Mouse (Mus musculus): ENCODE measurements around the gene Ern1. TPM values are rescaled to one million over a fixed set of nuclear protein-coding genes. Genes with fewer than 3 reads are reported as not detected.
"Not testable (repeated sequence)": the region's sequence is repeated elsewhere in the genome, so short reads cannot be mapped to it uniquely, and the experiment has no call there.

The Ern1 gene
- polyA plus RNA-seq, 1 experiment: 11.9 TPM

GRCm38 (mm10) chr11:106502631-106503424 lies 15.2 kb upstream of the Ern1 start:
- TF ChIP-seq CTCF (IDR thresholded peaks at IDR 0.05; ENCODE audit: borderline replicate concordance, extremely low read depth, insufficient read depth, insufficient read length) (no peak), POLR2A (IDR thresholded peaks at IDR 0.05; ENCODE audit: borderline replicate concordance, extremely low read depth, insufficient read depth, insufficient read length, poor library complexity, severe bottlenecking) (no peak)
- no peak for DNase-seq (ENCODE audit: low read depth)

DNA sequence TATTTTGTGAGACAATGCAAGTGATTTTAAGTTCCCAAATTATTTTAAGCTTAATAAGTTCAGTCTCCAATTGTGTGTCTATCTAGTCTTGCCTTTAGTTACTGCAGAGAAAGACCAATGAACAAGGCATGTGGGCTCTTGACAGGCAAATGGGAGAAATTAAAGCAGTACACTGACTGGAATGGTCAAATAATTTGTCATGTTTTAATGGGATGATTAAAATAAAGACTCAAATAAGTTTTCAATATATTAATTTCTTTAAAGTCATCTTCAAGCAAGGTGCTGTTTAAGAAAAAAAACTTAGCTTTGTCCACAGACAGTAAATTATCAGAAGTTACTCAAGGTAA lies 14.5 kb upstream of the Ern1 start:
- no peak for DNase-seq (ENCODE audit: low read depth)

GRCm38 (mm10) chr11:106501308-106502158 lies 13.9 kb upstream of the Ern1 start:
- TF ChIP-seq CTCF (IDR thresholded peaks at IDR 0.05; ENCODE audit: borderline replicate concordance, extremely low read depth, insufficient read depth, insufficient read length) (no peak), POLR2A (IDR thresholded peaks at IDR 0.05; ENCODE audit: borderline replicate concordance, extremely low read depth, insufficient read depth, insufficient read length, poor library complexity, severe bottlenecking) (no peak; the same call in 1 of the 2 replicates)
- peak; percentile 93 for DNase-seq (ENCODE audit: low read depth)

More for the DNA sequence above, 14.5 kb upstream of the Ern1 start:
- no peak for TF ChIP-seq POLR2A (IDR thresholded peaks at IDR 0.05; ENCODE audit: borderline replicate concordance, extremely low read depth, insufficient read depth, insufficient read length, poor library complexity, severe bottlenecking)
- no peak for TF ChIP-seq CTCF (IDR thresholded peaks at IDR 0.05; ENCODE audit: borderline replicate concordance, extremely low read depth, insufficient read depth, insufficient read length)

DNA sequence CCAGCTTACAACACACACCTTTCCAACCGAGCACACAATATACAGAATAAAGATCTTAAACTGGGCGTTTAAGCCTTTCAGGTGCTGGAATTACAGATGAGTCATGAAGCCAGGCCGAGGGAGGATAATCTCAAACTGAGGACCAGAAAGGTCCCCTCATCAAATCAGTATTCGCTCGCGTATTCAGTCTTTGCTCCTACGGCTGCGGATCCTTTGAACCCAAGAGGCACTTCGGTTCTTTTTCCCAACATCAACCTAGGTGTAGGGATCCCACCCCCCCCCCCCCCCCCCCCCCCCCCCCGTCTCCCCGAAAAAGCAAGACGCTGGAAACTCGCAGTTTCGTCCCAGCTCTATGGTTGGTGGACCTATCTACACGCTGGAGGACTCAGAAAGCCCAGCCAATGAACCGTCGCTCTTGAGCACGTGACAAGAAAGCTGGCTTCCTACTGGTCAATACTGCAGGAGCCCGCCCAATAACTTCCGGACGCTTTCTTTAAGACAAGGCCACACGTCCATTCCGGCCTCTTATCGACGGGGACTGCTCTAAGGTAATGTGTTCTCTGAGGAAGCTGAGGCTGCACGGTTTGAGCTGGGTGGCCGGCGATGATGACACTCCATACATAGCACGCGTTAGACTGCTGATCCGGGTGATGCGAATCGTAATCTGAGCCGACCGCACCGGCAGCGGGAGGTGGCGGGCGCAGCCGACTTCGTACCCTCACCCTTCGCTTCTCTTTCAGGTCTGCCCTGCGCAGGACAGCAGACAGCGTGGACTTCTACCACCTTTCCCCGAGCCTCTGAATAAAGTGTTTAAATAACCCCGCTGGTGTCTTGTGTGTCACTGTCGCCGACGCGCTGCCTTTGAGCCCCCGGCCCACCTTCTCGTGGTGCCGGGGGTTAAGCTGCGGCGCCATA lies 13.0 kb upstream of the Ern1 start:
- DNase-seq (ENCODE audit: low read depth): peak; percentile 100
- TF ChIP-seq POLR2A (IDR thresholded peaks at IDR 0.05; ENCODE audit: borderline replicate concordance, extremely low read depth, insufficient read depth, insufficient read length, poor library complexity, severe bottlenecking): peak; percentile 94; the same call in 1 of the 2 replicates
- no peak for TF ChIP-seq CTCF (IDR thresholded peaks at IDR 0.05; ENCODE audit: borderline replicate concordance, extremely low read depth, insufficient read depth, insufficient read length)

- no peak for TF ChIP-seq POLR2A (IDR thresholded peaks at IDR 0.05; ENCODE audit: borderline replicate concordance, extremely low read depth, insufficient read depth, insufficient read length, poor library complexity, severe bottlenecking)
- no peak for DNase-seq (ENCODE audit: low read depth)
Observed at GRCm38 (mm10) chr11:106498739-106499379, 11.2 kb upstream of the Ern1 start.

DNA sequence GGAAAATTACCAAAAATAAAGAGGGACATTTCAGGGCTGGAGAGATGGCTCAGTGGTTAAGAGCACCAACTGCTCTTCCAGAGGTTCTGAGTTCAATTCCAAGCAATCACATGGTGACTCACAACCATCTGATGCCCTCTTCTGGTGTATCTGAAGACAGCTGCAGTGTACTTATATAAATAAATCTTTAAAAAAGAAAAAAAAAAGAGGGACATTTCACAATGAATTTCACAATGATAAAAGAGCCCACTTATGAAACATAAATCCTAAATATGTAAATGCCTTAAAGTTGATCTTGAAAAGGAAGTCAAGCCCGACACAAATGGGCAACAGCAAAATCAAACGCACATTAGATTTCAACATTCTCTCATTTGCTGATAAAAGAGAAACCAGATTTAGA lies 10.3 kb upstream of the Ern1 start:
- no peak for TF ChIP-seq POLR2A (IDR thresholded peaks at IDR 0.05; ENCODE audit: borderline replicate concordance, extremely low read depth, insufficient read depth, insufficient read length, poor library complexity, severe bottlenecking)
- no peak for TF ChIP-seq CTCF (IDR thresholded peaks at IDR 0.05; ENCODE audit: borderline replicate concordance, extremely low read depth, insufficient read depth, insufficient read length)
- DNase-seq (ENCODE audit: low read depth): no peak

GRCm38 (mm10) chr11:106497009-106497408 lies 9.4 kb upstream of the Ern1 start:
- DNase-seq (ENCODE audit: low read depth): not testable (repeated sequence)

DNA sequence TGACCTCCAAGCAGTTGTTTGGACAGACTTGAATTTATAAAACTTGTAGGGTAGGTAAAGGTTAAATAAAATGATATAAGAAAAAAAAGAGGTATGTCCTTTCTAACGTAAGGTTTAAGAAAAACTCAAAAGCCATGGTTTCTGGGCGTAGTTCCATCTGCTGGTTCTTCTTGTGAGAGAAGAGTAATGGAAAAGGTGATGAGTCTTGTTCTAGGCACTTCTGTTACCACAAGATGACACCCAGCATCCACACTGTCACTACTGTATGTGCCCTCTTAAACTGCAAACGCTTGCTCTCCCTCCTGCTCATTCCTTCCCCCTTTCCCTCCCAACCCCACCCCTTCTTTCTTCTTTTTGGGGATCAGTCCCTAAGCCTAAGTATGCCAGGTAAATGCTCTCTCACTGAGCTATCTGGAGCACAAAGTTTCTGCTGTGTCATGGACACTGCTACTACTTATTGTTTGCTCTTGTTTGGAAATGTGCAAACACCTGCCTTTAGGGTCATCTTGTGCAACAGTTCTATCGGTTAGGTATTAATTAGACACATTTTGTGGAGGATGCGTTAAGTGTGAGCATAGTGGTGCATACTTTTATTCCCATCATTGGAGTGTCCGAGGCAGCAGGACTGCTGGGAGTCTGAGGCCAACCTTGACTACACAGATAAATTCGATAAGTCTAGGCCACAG lies 5.5 kb upstream of the Ern1 start:
- TF ChIP-seq POLR2A (IDR thresholded peaks at IDR 0.05; ENCODE audit: borderline replicate concordance, extremely low read depth, insufficient read depth, insufficient read length, poor library complexity, severe bottlenecking) (no peak), CTCF (IDR thresholded peaks at IDR 0.05; ENCODE audit: borderline replicate concordance, extremely low read depth, insufficient read depth, insufficient read length) (no peak)
- no peak for DNase-seq (ENCODE audit: low read depth)

DNA sequence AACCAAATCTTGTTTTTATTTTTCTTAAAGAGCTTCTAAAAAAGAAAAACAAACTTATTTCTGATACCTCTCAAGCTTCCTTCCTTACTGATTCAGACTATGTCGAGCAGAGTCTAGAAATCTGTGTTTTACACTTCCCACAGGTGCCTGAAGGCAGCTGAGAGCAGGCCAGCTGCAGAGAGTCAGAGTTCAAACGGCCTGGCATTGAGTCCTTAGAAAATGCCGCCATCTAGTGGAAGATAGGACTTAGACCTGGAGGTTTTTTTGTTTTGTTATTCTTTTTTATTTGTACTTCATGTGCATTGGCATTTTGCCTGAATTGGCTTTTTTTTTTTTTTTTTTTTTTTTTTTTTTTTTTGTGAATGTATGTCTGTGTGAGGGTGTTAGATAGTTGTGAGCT lies 3.7 kb upstream of the Ern1 start:
- DNase-seq (ENCODE audit: low read depth): peak; percentile 91
- TF ChIP-seq POLR2A (IDR thresholded peaks at IDR 0.05; ENCODE audit: borderline replicate concordance, extremely low read depth, insufficient read depth, insufficient read length, poor library complexity, severe bottlenecking) (no peak), CTCF (IDR thresholded peaks at IDR 0.05; ENCODE audit: borderline replicate concordance, extremely low read depth, insufficient read depth, insufficient read length) (peak; percentile 67; the same call in 1 of the 2 replicates)

GRCm38 (mm10) chr11:106490600-106490999 lies 2.9 kb upstream of the Ern1 start:
- DNase-seq (ENCODE audit: low read depth): not testable (repeated sequence)
